ENCODE assay signal across 15 mouse cellular contexts in the genomic region with DNA sequence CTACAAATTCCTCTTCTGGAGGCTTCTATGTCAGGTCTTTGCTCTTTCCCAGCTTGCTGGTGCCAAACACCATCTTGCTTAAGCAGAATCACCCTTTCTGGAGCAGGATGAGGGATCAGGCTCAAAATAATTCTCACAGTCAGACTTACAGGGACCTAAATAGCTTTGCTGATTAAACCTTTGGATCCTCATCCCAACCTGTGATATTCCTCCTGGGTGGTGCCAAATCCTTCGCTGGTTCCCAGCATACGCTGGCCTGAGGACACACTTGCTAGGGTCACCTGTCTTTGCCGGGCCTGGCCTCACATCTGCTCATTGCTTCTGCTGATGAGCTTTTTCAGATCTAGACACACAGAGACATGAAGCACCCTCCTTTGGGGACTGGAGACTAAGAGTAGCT.
DNase-seq lines count a peak whose midpoint lies in the region; ATAC-seq and TF ChIP-seq lines count a peak whose summit lies in the region.
"Had no signal": no experiment of that assay in that cellular context is flagged by ENCODE, and none has a peak within 500 bp of the region (broad histone marks: within the 10 kb centered on the region; RNA-seq: fewer than 3 reads in every experiment).

No protein-coding gene starts in this region.

- H3K27ac ChIP-seq in forebrain, embryonic 10.5 days, result peak overlapping the region; percentile 56; the same call in 1 of the 2 replicates
- no peak overlapping the region for H3K27ac ChIP-seq in forebrain, postnatal 0 days (ENCODE audit: low read depth, low read length)
- H3K27ac ChIP-seq in heart, embryonic 16.5 days (ENCODE audit: low read length), result peak overlapping the region; percentile 50
- H3K27ac ChIP-seq in midbrain, embryonic 14.5 days (replicated peaks; ENCODE audit: low read depth, low read length), result peak overlapping the region; percentile 15; the same call in 1 of the 2 replicates
- H3K27ac ChIP-seq in kidney, embryonic 16.5 days (ENCODE audit: low read length), result no peak overlapping the region
- H3K27ac ChIP-seq: limb, embryonic 13.5 days had no signal

- no peak overlapping the region for H3K4me3 ChIP-seq in forebrain, embryonic 10.5 days
- H3K4me3 ChIP-seq in forebrain, postnatal 0 days (ENCODE audit: low read depth, low read length), result no peak overlapping the region
- H3K4me3 ChIP-seq in heart, embryonic 16.5 days (ENCODE audit: low read length), result no peak overlapping the region
- H3K4me3 ChIP-seq in midbrain, embryonic 14.5 days (replicated peaks; ENCODE audit: low read depth, low read length), result no peak overlapping the region
- H3K4me3 ChIP-seq in kidney, embryonic 16.5 days (ENCODE audit: low read length), result no peak overlapping the region
- H3K4me3 ChIP-seq: limb, embryonic 13.5 days had no signal

- no peak for TF ChIP-seq CTCF in forebrain, postnatal 0 days (IDR thresholded peaks at IDR 0.05; ENCODE audit: low read depth)

- intact Hi-C loops in heart, postnatal 36 days (cut with DNase I), result no loop called here

- H3K36me3 ChIP-seq in forebrain, embryonic 10.5 days (replicated peaks), result peaks cover 46% of the 10 kb centered on the region
- H3K36me3 ChIP-seq in forebrain, postnatal 0 days (ENCODE audit: insufficient read depth), result no peaks in the 10 kb centered on the region
- 0 out of 2 replicates have a peak, but pooled peaks cover 2% of the 10 kb centered on the region for H3K36me3 ChIP-seq in heart, embryonic 16.5 days (ENCODE audit: control insufficient read depth, insufficient read depth)
- no peaks in the 10 kb centered on the region for H3K36me3 ChIP-seq in midbrain, embryonic 14.5 days (ENCODE audit: control insufficient read depth, insufficient read depth, low read length)
- no peaks in the 10 kb centered on the region for H3K36me3 ChIP-seq in kidney, embryonic 16.5 days (ENCODE audit: insufficient read depth, low read length)
- H3K36me3 ChIP-seq: limb, embryonic 13.5 days had no signal

- no peak for DNase-seq in forebrain, embryonic 10.5 days (ENCODE audit: extremely low spot score, low spot score)
- no peak for DNase-seq in forebrain, postnatal 0 days
- DNase-seq in heart, adult 9 months (ENCODE audit: low spot score in 2 of 2), result peak; percentile 35 to 45
- no peak for DNase-seq in heart, postnatal 36 days
- no peak for DNase-seq in midbrain, embryonic 14.5 days
- DNase-seq in cerebellum, postnatal 14 days, result no peak
- DNase-seq: cerebellum, adult 11 months; kidney, adult 8-10 months; lung, postnatal 36 days; right cerebral cortex, postnatal 14 days; thymus, postnatal 25 days had no signal

- no peak overlapping the region for H3K9ac ChIP-seq in forebrain, postnatal 0 days
- no peak overlapping the region for H3K9ac ChIP-seq in heart, embryonic 16.5 days (ENCODE audit: low read length)
- H3K9ac ChIP-seq in midbrain, embryonic 14.5 days (replicated peaks; ENCODE audit: low read length), result no peak overlapping the region
- no peak overlapping the region for H3K9ac ChIP-seq in kidney, embryonic 16.5 days (replicated peaks; ENCODE audit: low read length)
- H3K9ac ChIP-seq: limb, embryonic 13.5 days had no signal

- ATAC-seq in forebrain, postnatal 0 days, result no peak
- no peak for ATAC-seq in heart, embryonic 16.5 days (replicated peaks; ENCODE audit: extremely low read depth, insufficient read depth, low FRiP score)
- no peak for ATAC-seq in midbrain, embryonic 14.5 days (ENCODE audit: low FRiP score, low TSS enrichment)
- no peak for ATAC-seq in kidney, embryonic 16.5 days (ENCODE audit: low FRiP score, low TSS enrichment)
- ATAC-seq: Patski had no signal

- no peak overlapping the region for H3K4me2 ChIP-seq in forebrain, postnatal 0 days (ENCODE audit: low read depth)
- H3K4me2 ChIP-seq in heart, embryonic 16.5 days (ENCODE audit: low read depth, low read length), result no peak overlapping the region
- no peak overlapping the region for H3K4me2 ChIP-seq in midbrain, embryonic 14.5 days (ENCODE audit: low read length)
- H3K4me2 ChIP-seq in kidney, embryonic 16.5 days (replicated peaks; ENCODE audit: low read depth, low read length), result no peak overlapping the region
- H3K4me2 ChIP-seq: limb, embryonic 13.5 days had no signal

- H3K4me1 ChIP-seq in forebrain, embryonic 10.5 days, result peaks cover 67% of the 10 kb centered on the region
- H3K4me1 ChIP-seq in forebrain, postnatal 0 days (ENCODE audit: insufficient read depth), result peaks cover 8% of the 10 kb centered on the region; the same call in 1 of the 2 replicates
- H3K4me1 ChIP-seq in heart, embryonic 16.5 days (ENCODE audit: control insufficient read depth, insufficient read depth, low read length), result peaks cover 49% of the 10 kb centered on the region
- peaks cover 64% of the 10 kb centered on the region for H3K4me1 ChIP-seq in midbrain, embryonic 14.5 days (ENCODE audit: control insufficient read depth, insufficient read depth, low read length)
- H3K4me1 ChIP-seq in kidney, embryonic 16.5 days (ENCODE audit: insufficient read depth, low read length), result peaks cover 21% of the 10 kb centered on the region

- 81% methylated on average over 3 of the region's 3 CpGs for whole genome bisulfite sequencing in forebrain, embryonic 10.5 days
- WGBS in forebrain, postnatal 0 days, result 88% methylated on average over 3 of the region's 3 CpGs
- 53% methylated on average over 3 of the region's 3 CpGs for WGBS in heart, embryonic 16.5 days
- 84% methylated on average over 3 of the region's 3 CpGs for WGBS in midbrain, embryonic 14.5 days
- 88% methylated on average over 3 of the region's 3 CpGs for WGBS in kidney, embryonic 16.5 days

- no peaks in the 10 kb centered on the region for H3K27me3 ChIP-seq in forebrain, embryonic 10.5 days (ENCODE audit: poor library complexity, severe bottlenecking)
- no peaks in the 10 kb centered on the region; the same call in 1 of the 2 replicates for H3K27me3 ChIP-seq in forebrain, postnatal 0 days (ENCODE audit: insufficient read depth, low read length)
- H3K27me3 ChIP-seq in heart, embryonic 16.5 days (ENCODE audit: control insufficient read depth, insufficient read depth, low read length), result no peaks in the 10 kb centered on the region
- no peaks in the 10 kb centered on the region for H3K27me3 ChIP-seq in midbrain, embryonic 14.5 days (ENCODE audit: control insufficient read depth, insufficient read depth, low read length)
- H3K27me3 ChIP-seq in kidney, embryonic 16.5 days (ENCODE audit: insufficient read depth, low read length), result no peaks in the 10 kb centered on the region
- H3K27me3 ChIP-seq: Patski had no signal

- no peaks in the 10 kb centered on the region for H3K9me3 ChIP-seq in forebrain, embryonic 10.5 days
- H3K9me3 ChIP-seq in forebrain, postnatal 0 days (ENCODE audit: low read length), result no peaks in the 10 kb centered on the region
- no peaks in the 10 kb centered on the region for H3K9me3 ChIP-seq in heart, embryonic 16.5 days (replicated peaks; ENCODE audit: control insufficient read depth, low read length)
- no peaks in the 10 kb centered on the region for H3K9me3 ChIP-seq in midbrain, embryonic 14.5 days (ENCODE audit: control insufficient read depth, low read length)
- H3K9me3 ChIP-seq in kidney, embryonic 16.5 days (ENCODE audit: low read length), result no peaks in the 10 kb centered on the region
- H3K9me3 ChIP-seq: limb, embryonic 13.5 days had no signal

Comparison
In these comparisons a context has a peak if more than half of its experiments do, and no peak if none do; other contexts are left out.
1. DNase-seq: peak in heart, adult 9 months (2 of 2); none in forebrain, embryonic 10.5 days (single experiment), forebrain, postnatal 0 days (single experiment), heart, postnatal 36 days (0 of 2), midbrain, embryonic 14.5 days (single experiment) and cerebellum, postnatal 14 days (0 of 2).
2. H3K27ac ChIP-seq: peak in forebrain, embryonic 10.5 days (single experiment), heart, embryonic 16.5 days (single experiment) and midbrain, embryonic 14.5 days (single experiment); none in forebrain, postnatal 0 days (single experiment) and kidney, embryonic 16.5 days (single experiment).